Mouse (Mus musculus) left cerebral cortex, adult 11 months (tissue): Measurements from ENCODE around the gene Lmo4.

ENCODE experiments used
- DNase-seq: peaks from one replicate; pipeline ENCODE4 v3.0.0; 2022; ENCODE audit warnings: low spot score

Gene Lmo4

DNA sequence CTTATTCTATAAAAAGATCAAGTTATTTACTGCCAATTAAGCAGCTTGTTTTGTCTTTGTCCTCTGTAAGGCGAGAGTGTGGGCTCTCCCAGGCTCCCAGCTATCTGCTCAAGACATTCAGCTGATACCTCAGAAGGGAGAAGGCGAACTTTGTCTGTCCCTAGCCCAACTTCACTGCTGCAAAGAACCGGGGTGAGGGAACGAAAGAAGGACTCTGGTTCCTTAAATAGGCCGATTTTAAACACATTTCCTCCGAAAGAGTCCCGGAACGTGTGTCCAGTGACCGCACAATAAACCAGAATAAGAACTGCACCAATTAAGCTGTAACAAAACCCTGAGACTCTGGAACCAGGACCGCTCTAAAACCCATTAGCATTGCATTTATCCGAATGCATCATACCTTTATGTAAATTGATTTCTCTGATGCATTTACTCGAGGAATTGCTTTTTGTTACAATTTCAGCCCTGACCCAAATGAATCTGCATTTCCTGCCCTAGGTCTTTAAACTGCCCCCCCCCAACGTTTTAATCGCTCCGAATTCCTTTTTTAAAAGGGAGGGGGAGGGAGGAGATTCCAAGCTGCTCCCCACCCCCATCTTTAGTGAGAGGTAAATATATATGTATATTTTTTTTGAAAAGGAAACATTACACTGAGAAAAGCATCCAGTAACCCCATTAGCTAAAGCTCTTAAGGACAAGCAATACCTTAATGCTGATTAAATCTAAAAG is 1.6 kb downstream of the Lmo4 start:
- no peak for DNase-seq

DNA sequence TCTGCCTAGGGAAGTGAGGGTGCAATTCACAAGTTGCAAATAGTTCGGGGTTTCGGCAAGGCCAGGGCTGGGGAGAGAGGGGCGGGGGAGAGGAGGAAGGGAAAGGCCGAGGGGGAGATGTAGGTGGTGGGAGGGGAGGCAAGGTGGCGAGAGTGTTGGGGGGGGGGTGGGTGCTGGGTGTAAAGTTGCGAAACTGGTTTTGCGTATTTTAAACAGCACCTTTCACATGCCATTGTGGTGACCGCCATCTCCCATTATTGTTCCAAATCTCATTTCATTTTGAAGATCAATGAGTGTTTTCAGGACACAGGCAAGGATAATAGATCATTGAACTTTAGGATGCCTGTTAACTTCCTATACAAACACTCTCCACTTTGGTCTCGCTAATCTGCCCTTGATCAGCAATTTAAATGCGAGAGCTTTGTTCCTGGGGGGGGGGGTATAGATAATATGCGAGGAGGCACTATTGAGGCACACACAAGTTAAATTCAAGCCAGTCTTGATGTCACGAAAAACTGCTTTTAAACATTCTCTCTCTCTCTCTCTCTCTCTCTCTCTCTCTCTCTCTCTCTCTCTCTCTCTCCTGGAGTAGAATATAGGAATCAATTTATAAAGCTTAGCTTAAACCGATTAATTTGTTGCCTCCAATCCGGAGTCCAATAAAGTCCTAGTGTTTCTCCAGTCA is 2.3 kb downstream of the Lmo4 start:
- no peak for DNase-seq

DNA sequence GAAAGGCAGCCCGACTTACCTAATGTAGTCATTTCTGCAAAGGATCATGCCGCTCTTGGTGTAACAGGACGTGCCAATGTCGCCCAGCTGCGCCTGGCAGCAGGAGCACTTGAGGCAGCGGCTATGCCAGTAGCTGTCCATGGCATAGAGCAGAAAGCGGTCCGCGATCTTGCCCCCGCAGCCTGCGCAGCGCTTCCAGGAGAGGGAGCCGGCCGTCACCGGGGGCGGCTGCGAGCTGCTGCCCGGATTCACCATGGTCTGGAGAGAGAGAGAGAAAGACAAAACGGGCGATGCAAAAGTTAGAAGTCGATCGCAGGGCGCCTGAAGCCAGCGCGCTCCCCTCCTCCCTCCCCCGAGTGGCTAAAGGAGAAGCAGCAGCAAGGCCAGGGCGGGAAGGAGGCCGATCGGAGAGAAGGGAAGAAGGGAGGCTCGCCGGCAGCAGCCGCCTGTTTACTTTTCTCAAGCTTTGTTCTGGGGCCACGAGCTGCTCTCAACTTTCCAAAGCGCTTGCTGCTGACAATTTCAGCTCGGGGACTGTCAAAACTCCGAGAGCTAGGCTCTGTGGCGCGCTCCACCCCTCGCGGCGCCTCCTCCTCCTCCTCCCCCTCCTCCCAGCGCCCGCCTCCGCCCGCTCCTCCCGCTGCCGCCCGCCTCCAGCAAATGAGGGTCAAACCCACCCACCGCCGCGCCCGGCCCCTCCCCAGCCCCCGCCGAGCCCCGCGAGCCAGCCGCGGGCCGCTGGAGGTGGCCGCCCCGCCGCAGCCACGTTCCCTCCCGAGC is 3.0 kb downstream of the Lmo4 start:
- DNase-seq: no peak

DNA sequence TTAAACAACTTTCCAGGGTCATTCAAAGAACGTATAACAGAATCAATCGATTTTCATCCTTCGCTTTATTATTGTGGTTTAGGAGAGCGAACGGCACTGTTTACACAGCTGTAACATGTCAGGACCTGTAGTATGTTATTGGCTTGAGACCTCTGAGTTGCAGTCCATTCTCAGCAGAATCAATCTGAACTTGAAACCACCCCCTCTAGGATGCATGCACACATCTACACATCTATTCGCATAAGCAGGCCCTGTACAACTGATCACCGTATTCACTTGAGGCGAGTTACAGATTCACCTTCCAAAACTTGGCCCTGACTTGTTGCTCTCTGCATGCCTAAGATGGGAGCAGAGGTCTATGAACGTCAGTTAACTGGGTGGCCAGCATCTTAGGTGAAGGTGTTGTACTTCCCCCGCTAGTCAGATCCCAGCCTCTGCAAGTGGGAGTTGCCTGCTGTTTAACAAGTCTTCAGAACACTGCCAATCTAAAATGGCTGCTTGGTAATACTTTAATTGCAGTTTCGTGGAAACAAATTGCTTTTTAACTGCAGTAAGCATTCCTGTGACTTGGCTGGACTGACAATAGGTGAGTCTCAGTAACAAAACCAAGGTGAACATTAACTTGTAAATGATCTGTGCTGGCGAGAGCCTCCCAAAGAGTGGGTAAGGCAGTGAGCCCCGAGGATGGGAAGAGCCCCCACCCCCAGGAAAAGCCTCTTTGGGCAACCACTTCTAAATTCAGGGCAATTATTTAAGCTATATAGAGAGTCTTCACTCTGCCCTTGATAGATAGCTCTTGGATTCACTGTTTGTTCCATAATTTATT is 19.5 kb downstream of the Lmo4 start:
- no peak for DNase-seq

DNA sequence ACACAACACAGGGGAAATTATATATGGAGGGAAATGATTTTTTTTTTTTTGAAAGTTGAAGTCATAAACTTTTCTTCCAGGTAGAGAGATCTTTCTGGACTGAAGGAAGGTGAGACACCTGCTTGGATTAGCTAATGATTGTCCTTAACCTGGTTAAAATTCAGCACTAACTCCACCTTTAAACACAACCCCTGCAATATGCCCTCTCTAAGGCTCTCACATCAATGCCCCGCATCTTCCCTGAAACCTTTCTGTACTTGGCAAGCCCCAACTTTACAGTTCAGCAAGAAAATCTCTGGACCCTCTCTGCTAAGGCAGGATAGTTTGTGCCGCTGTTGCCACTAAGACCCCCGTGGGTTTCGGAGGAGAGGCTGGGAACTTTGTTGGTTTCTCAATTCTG is 20.1 kb downstream of the Lmo4 start:
- DNase-seq: no peak

DNA sequence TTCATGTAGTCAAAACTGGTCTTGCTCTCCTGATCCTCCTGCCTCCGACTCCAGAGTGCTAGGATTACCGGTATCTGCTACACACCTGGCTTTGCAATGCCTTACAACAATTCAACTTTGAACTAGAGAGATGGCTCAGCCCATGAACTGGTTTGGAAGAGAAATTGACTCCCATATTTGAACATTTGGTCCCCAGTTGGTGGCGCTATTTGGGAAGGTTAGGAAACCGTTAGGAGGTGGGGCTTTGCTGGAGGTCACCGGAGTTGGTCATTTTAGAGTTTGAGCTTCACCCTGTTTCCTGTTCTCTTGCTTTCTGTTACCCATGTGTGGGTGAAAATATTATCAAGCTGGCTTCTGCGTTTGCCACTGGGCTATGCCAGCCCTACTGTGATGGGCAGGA is 22.8 kb downstream of the Lmo4 start:
- DNase-seq: no peak

DNA sequence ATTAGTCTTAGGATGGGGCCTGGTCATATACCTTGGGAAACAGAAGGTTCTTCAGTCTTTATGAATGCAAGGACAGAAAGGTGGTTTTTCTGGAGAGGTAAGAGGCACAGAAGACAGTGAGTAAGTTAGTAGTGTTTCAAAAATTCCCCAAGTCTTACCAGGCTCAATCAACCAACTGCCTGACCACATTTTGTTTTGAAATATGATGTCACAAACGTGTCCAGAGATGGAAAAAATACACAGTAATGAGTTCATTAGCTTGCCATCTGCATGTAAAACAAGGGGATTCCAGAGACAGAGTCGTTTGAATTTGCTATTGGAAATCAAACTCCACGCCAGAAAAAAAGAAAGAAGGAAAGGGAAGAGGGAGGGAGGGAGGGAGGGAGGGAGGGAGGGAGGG is 26.1 kb downstream of the Lmo4 start:
- DNase-seq: no peak

DNA sequence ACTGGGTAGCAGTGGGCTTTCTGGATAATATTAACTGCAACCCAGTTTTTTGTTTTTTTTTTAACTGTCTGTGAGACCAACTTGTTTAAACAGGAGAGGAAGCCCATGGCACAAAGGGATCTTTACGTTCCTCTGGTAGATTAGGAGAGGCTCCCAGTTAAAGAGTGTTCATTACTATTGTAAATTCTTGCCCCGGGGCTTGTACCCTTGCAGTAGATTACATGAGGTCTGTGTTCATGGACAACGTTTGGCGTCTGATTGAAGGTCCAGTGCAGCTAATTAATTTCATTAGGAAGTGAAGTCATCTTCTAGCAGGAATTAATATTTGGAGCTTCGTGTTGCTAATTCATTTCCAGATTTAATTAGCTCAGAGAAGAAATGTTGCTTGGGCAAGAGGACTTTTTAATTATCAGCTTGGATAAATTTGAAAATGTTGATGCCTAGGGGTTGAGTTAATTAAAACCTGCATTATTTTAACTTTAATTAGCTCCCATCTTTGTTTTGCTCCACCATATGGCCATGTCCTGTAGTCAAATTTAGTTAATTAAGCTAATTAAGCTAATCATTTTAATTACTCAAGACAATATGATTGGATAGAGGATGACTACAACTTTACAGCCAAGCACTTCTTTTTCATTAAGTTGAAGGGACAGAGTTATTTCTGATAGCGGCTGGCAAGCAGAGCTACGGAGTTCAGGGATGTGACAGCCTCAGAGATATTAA is 31.0 kb downstream of the Lmo4 start:
- no peak for DNase-seq

DNA sequence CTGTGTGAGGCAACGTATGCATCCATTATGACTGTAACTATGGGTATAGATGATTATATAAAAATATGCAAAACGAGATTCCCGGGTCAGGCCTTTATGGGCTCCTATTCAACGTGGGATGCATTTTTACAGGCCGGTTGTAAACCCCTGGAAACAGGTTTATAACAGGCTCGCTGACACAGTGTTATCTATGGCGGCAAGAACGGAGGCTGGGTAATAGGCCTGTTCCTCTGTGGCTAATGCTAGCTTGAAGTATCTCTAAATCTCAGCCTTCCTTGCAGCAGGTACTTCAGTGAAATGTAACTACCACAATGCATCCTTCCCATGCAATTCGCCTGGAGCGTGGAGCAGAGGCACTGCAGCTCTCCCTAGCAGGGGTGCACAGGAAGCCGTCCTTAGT is 31.9 kb downstream of the Lmo4 start:
- DNase-seq: no peak

DNA sequence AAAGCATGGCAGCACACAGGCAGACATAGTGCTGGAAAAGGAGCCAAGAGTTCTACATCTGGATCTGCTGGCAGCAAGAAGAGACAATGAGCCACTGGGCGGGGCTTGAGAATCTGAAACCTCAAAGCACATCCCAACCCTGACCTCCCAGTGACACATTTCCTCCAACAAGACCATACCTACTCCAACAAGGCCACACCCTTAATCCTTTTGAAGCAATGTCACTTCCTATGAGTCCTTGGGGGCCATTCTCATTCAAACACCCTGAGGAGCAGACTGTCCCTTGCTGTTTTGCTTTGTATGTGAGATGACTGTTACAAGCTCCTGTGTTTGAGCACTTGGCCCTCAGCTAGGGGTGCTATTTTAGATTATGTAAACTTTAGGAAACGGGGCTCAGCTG is 33.3 kb downstream of the Lmo4 start:
- no peak for DNase-seq

DNA sequence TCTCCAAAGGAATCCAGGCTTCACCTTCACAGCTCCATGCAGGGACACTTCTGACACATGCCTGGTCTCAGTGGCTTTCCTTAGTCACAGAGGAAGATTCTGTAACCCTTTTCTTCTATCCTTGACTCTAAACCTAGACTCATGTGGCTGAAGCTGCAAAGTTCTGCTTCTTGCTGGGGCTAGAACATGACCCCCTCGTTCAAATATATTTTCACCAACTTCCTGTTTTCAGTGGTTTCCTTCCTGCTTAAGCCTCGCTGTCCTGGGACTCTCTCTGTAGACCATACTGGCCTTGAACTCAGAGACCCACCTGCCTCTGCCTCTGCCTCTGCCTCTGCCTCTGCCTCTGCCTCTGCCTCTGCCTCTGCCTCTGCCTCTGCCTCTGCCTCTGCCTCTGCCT is 34.5 kb downstream of the Lmo4 start:
- no peak for DNase-seq

DNA sequence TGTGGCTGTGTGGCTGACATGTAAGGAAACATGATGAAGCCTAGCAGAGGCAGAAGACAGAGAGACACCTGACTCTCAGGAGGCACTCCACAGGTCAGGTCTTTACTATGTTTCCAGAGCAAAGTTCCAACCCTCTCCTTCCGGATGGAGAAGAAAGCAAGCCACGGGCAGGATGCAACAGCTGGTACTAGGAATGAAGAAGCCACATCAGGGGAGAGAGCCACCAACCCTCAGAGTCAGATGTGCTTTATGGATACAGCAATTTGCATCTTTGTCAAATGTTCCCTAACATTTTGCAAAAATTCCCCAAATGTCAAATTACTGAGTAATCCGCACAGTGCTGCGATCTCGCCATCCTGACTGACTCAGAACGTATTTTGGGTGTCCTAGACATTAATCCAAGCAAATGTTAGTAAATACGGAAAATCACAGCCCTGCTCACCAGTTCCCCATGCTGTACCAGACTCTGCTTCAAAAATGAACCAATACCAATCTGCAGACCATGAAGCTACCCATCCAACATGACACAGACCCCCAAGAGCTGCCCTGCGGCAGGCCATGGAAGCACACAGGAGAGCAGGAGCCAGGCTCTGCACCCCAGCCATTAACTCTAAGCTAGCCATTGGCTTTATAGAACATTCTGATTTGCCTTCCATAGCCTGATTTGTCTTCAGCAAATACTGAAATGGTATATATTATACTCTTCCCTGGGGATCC is 38.4 kb downstream of the Lmo4 start:
- no peak for DNase-seq

DNA sequence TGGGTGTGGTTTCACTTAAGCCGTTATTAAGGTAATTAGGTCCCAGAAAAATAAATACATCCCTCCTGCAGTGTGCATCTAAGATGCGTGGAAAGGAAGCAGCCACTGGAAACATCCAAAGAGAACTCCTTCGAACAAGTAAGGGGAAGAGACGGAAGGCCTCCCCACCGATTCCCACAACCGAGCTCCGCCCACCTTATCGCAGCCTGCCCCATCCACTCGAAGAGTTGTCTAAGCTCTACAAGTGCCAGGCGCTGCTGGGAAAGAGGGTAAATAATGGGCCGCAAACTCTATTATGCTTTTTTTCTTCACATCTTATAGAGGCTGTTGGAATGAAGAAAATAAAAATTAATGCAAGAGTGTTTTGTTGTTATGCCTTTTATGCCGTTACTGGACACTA is 39.6 kb downstream of the Lmo4 start:
- no peak for DNase-seq

DNA sequence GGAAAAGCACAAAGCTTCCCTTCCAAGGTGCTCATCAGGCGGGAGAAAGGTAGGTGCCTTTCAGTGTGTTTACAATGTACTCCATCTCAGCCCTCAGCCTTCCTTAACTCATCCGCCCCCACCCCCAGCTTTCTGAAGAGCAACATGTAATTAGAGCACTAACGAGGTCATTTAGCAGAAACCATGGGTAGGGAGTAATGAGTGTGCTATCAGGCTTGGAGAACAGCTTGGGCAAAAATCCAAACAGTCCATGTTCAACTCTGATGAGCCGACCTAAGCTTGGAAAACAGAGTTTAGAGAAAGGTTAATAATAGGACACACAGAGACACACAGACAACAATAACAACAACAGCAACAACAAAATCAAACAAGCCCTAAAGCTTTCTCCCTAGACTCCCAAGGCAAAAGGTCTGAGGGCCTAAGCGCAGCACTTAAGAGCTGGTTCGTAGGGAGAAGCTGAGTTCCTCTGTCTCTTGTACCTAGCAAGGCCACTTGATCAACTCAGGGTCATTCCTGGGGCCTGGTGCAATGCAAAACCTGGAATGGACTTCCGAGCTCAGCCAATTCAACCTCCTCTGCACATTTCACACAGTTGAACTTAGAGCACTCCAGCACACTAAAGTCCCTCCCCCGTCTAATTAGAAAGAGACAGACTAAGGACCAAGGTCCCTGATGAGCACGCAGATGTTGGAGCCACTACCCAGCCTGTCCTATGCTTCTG is 40.2 kb downstream of the Lmo4 start:
- no peak for DNase-seq

DNA sequence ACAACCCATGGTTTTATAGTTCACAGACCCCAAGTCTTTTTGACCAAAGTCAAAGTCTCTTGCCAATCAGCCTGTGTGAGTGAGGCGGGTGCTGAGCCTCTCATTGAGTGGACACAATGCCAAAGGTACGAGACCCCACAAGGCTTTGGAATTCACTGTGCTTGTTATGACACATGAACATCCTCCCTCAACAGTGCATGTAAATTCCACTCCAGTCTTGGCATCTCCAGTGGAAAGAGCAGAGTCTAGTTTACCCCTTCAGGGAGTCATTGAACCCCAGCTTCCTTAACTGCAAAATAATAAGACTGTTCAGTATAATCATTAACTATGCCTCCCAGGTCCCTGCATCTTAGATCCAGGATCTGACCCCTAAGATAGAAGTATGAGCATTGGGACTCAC is 41.3 kb downstream of the Lmo4 start:
- DNase-seq: no peak

DNA sequence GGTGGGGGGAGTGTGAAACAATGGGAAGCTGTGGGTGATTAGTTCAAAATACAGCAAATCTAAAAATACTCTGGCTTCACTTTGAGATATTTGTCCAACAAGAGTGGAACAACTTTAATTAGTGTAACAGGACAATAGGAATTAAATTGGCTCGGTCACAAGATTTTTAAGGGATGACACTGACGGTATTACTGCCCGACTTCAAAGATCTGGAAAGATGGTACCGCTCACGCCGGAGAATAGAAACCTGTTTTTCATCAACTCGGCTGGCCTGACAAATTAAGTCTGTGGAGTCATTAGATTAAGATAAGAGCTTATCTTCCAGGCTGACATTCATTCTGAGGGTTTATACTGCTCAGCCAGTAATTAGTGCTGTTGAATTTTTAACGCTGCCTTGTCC is 42.9 kb downstream of the Lmo4 start:
- no peak for DNase-seq

DNA sequence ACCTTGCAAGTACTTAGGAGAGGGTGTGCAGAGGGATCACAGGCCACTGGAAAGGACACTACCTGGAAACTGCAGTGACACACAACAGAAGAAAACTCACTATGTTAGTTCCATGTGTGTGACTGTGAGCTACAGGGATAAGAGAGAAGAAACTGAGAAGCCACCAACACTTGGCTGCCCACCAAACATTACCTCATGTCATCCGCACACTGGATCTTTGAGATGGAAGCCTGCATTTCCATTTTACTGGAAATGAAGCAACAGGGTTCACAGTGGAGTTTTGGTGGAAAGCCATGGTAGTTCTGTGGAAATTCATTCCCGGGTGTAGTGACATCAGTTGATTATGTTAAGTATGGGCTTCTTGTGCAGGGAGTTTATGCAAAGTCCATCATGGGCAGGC is 43.8 kb downstream of the Lmo4 start:
- no peak for DNase-seq

DNA sequence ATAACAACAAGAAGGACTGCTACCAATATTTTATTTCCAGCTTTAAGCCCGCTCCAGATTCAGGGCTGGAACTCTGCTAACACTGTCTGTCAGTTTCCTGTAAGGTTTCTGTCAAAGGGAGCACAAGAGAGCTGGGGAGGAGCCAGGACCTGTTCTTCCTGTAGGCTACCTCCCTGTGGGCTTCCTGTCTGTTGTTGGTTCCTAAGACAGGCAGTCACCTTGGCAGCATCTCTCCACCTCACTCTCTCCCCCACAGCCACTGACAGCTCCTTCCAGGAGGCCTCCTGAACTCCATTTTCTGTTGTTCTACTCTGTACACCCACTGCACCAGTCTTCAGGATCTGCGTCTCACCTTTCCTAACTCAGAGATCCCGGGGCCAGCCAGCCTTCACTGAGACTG is 49.3 kb downstream of the Lmo4 start:
- no peak for DNase-seq

DNA sequence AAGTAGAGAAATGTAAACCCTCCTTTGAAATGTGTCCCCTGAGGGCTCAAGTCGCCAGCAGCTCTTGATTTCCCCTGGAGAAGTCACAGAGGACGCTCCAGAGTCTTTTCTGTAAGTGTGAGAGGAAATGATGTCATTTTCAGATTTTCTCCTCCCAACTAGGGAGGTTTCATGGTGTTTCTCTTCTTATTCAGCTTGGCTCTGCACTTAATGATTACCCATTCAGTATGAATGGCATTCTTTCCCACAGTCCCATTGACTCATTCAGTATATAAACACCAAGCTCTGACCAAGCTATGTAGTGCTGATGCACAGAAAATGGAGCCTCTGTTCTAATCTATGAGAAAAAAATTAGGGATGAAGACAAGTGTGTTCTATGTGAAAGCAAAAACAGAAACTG is 51.6 kb downstream of the Lmo4 start:
- no peak for DNase-seq

DNA sequence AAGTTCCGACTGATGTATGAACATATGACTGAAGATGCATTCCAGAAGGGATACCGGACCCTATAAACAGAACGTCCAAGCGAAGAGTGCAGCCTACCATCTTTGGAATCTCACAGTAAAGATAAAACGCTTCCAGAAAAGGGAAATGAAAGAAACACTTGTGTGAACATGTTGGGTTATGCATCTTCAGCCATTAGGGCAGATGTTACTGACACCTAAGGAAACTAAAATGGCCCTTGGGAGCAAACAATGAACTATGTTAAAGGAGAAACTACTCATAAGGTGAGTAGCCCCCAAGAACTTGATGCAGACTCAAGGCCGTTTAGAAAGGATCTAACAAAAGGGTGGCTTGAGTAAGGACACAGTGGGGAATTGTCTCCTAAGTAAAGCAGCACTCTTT is 54.0 kb downstream of the Lmo4 start:
- DNase-seq: no peak
